In genomic region chr1:128770786-128771185, GRCm38 (mm10) we compare ENCODE assay signal across 13 mouse cellular contexts.
"Had no signal": no experiment of that assay in that cellular context is flagged by ENCODE, and none has a peak within 500 bp of the region (broad histone marks: within the 10 kb centered on the region; RNA-seq: fewer than 3 reads in every experiment).

No protein-coding gene starts in this region.

- DNase-seq: lung, adult 2 months; lung, postnatal 10 days; lung, postnatal 4 days; midbrain, embryonic 14.5 days; retina, postnatal 1 day; right cerebral cortex, adult 18-20 months; right cerebral cortex, postnatal 25 days; right cerebral cortex, postnatal 4 days; spleen, adult 18-20 months; thymus, adult 18-20 months; thymus, postnatal 14 days; thymus, postnatal 36 days had no signal

- ATAC-seq: midbrain, embryonic 16.5 days had no signal
